Mouse (Mus musculus) kidney, embryonic 14.5 days (tissue): Measurements from ENCODE around the gene Gimap1. TPM values are rescaled to one million over a fixed set of nuclear protein-coding genes. Genes with fewer than 3 reads are reported as not detected.
A peak's percentile ranks its signal among the peaks of the same experiment; 100 is the strongest.

Source experiments
- ATAC-seq: fragments of 200-750 bp; cut with Nextera tagmentation; 2 replicates; pipeline ENCODE4 v1.8.0; 2017; ENCODE audit warnings: moderate number of reproducible peaks, mild to moderate bottlenecking, moderate TSS enrichment, moderate library complexity; ENCODE audit not compliant: low FRiP score, low TSS enrichment
- H3K27ac ChIP-seq: fragments of 300-500 bp; sonication (generic); 2 replicates; pipeline ENCODE4 v1.5.1; 2014; ENCODE audit warnings: low read depth, mild to moderate bottlenecking, low read length, moderate library complexity, mixed read lengths
- H3K27me3 ChIP-seq: fragments of 300-500 bp; sonication (generic); 2 replicates; pipeline ENCODE4 v1.6.1; 2014; ENCODE audit warnings: mild to moderate bottlenecking, low read length; ENCODE audit not compliant: control insufficient read depth, insufficient read depth
- H3K36me3 ChIP-seq: fragments of 300-500 bp; sonication (generic); 2 replicates; pipeline ENCODE4 v1.6.1; 2014; ENCODE audit warnings: low read length, mixed read lengths; ENCODE audit not compliant: control insufficient read depth, insufficient read depth
- H3K4me1 ChIP-seq: fragments of 300-500 bp; sonication (generic); 2 replicates; pipeline ENCODE4 v1.6.1; 2014; ENCODE audit warnings: low read length, mixed read lengths; ENCODE audit not compliant: control insufficient read depth, insufficient read depth
- H3K4me2 ChIP-seq: fragments of 300-500 bp; sonication (generic); replicated peaks from 2 replicates; pipeline ENCODE4 v1.6.1; 2014; ENCODE audit warnings: low read depth, mild to moderate bottlenecking, low read length
- H3K4me3 ChIP-seq: fragments of 300-500 bp; sonication (generic); 2 replicates; pipeline ENCODE4 v1.5.1; 2014; ENCODE audit warnings: mild to moderate bottlenecking, low read length
- H3K9ac ChIP-seq: fragments of 300-500 bp; sonication (generic); 2 replicates; pipeline ENCODE4 v1.6.1; 2014; ENCODE audit warnings: low read depth, mild to moderate bottlenecking, low read length, moderate library complexity
- H3K9me3 ChIP-seq: fragments of 300-500 bp; sonication (generic); 2 replicates; pipeline ENCODE4 v1.6.1; 2016; ENCODE audit warnings: low read length; ENCODE audit not compliant: control insufficient read depth
- WGBS: fragments of 180-500 bp; shearing (Covaris S2); extraction: QIAGEN DNeasy Blood & Tissue Kit; methylation state at CpG from one replicate; pipeline ENCODE4 v1.1.7; 2014; 5-methylcytosine and 5-hydroxymethylcytosine counted together
- polyA plus RNA-seq: library from polyadenylated mRNA; unstranded; fragments of >200 nt; fragmentation: Nextera tagmentation; extraction: Ambion mirVana; gene quantifications from 2 replicates; pipeline ENCODE4 v1.2.1, GENCODE M21; 2014

Gene Gimap1
- 21.1 and 27.9 TPM in 2 replicates for polyA plus RNA-seq

DNA sequence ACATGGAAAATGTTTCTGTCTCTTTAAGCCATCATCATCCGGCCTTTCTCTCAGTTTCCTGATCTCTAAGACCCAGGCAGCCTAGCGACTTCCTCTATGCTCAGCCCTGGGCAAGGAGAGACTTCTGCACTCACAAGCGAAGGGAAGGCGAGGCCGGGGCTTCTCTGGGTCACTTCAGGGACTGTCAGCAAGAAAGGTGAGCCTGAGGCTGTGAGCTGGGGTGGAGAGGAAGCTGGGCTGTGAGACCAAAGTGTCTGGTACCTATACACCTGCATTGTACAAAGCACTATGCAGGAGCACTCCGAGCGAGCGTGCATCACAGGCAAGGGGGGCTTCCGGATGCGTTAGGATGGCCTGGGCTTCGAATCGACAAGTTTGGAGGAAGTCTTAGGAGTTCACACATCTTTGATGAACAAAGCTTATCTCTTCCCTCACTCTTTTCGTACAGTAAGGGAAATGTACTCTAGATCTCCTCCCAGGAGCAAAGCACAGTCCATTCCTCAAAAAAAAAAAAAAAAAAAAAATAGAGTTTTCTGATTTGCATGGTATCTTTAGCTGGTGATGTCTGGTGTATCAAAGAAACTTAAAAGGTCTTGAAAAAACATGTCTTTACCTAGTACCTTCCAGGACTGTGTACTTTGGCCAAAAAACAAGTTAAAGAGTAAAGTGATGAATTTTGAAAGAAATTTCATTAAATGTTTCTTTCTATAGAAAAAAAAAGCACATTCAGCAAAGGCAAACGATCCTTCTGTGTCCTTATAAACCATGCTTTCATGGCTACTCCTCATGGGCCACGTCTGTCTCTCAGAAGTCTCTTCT is at the start of gene Gimap1:
Gene Gimap1 (plus strand): TSS at position 94 of the 819 bp plus-strand sequence.
- H3K4me2 ChIP-seq: peak within 1 kb of the TSS; percentile 19; the same call in 1 of the 2 replicates
- H3K27me3 ChIP-seq: peaks cover 14% of the 10 kb centered on the region
- peaks cover 5% of the 10 kb centered on the region; the same call in 1 of the 2 replicates for H3K4me1 ChIP-seq
- ATAC-seq: no peak
- no peaks in the 10 kb centered on the region for H3K9me3 ChIP-seq
- H3K4me3 ChIP-seq: peak within 1 kb of the TSS; percentile 17; the same call in 1 of the 2 replicates
- no peaks in the 10 kb centered on the region for H3K36me3 ChIP-seq
- peak within 1 kb of the TSS; percentile 34; the same call in 1 of the 2 replicates for H3K9ac ChIP-seq
- H3K27ac ChIP-seq: peak within 1 kb of the TSS; percentile 59; the same call in 1 of the 2 replicates
- 70% methylated on average over 15 of the region's 15 CpGs for WGBS

- H3K4me2 ChIP-seq: no peak overlapping the region
- ATAC-seq: no peak
- 75% methylated on average over 2 of the region's 2 CpGs for WGBS
Observed at GRCm38 (mm10) chr6:48689320-48689719, 49.5 kb upstream of the Gimap1 start.

GRCm38 (mm10) chr6:48692962-48693361 is 45.9 kb upstream of the Gimap1 start:
- ATAC-seq: no peak
- Histone ChIP-seq H3K4me3 (no peak overlapping the region), H3K4me2 (no peak overlapping the region), H3K9me3 (no peaks in the 10 kb centered on the region), H3K36me3 (no peaks in the 10 kb centered on the region), H3K27ac (no peak overlapping the region), H3K27me3 (no peaks in the 10 kb centered on the region), H3K9ac (no peak overlapping the region), H3K4me1 (no peaks in the 10 kb centered on the region)
- WGBS: 87% methylated on average over 6 of the region's 6 CpGs

More at GRCm38 (mm10) chr6:48689320-48689719, 49.5 kb upstream of the Gimap1 start:
- H3K27me3 ChIP-seq: no peaks in the 10 kb centered on the region
- H3K4me1 ChIP-seq: no peaks in the 10 kb centered on the region
- no peaks in the 10 kb centered on the region for H3K9me3 ChIP-seq
- H3K36me3 ChIP-seq: no peaks in the 10 kb centered on the region
- no peak overlapping the region for H3K4me3 ChIP-seq
- H3K9ac ChIP-seq: no peak overlapping the region
- H3K27ac ChIP-seq: no peak overlapping the region

GRCm38 (mm10) chr6:48696830-48697554 is 41.9 kb upstream of the Gimap1 start:
- WGBS: 77% methylated on average over 4 of the region's 4 CpGs
- no peak overlapping the region for H3K4me3 ChIP-seq
- no peaks in the 10 kb centered on the region for H3K36me3 ChIP-seq
- H3K9me3 ChIP-seq: no peaks in the 10 kb centered on the region
- no peaks in the 10 kb centered on the region for H3K27me3 ChIP-seq
- H3K27ac ChIP-seq: peak overlapping the region; percentile 31; the same call in 1 of the 2 replicates
- no peaks in the 10 kb centered on the region for H3K4me1 ChIP-seq
- ATAC-seq: no peak
- no peak overlapping the region for H3K4me2 ChIP-seq
- no peak overlapping the region for H3K9ac ChIP-seq

DNA sequence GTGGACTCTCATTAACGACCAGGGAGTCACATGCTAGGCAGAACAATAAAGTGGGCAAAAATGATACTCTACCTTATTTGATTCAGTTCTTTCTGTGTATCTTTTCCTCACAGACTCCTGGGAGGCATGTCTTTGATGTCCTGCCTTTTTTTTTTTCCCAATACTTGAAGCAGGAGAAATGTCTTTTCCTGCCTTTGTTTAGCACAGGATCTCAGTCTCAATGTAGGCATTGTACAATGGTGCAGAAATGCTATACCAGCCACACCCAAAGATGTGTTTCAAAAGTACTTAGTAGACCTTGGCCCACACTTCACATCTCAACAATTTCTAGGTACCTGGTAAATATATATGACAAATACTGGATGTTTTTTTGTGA is 41.3 kb upstream of the Gimap1 start:
- no peaks in the 10 kb centered on the region for H3K4me1 ChIP-seq
- peak overlapping the region; percentile 31; the same call in 1 of the 2 replicates for H3K27ac ChIP-seq
- H3K4me3 ChIP-seq: no peak overlapping the region
- H3K9me3 ChIP-seq: no peaks in the 10 kb centered on the region
- H3K27me3 ChIP-seq: no peaks in the 10 kb centered on the region
- no peak overlapping the region for H3K4me2 ChIP-seq
- H3K9ac ChIP-seq: no peak overlapping the region
- 71% methylated on average over 1 of the region's 1 CpGs for WGBS
- no peaks in the 10 kb centered on the region for H3K36me3 ChIP-seq
- ATAC-seq: no peak

DNA sequence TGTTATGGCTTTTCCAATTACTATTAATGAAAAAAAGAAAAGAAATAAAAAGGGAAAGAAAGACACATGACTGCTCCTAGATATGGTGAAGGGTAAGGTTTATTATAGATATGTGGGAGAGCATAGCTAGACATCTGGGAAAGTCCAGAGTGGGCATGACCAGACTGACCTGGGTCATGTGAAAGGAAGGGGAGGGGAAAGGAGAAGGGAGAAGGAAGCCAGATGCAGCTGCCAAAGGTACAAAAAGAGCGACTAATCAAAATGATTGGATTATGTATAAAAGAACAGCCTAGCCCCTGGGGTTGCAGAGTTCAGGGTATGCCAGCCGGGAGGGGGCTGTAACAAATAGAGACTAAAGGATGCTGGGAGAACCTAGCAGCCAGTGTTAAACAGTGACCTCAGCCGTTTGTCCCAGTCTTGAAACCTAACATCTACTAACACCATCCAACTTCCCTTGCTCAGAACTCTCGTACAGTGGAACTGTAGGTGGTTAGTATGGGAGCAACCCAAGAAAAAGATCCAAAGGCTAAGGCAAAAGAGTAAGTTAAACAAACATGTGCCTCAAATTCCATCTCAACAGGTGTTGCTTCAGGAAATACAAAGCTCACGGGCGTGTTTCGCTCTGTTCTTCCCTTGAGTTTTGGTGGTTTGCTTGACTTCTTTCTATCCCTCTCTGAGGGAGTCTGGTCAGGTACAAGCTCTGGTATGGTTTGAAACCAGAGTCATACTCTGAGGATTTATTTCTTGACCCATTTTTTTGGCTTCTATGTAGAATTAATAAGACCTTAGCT is 40.6 kb upstream of the Gimap1 start:
- no peak overlapping the region for H3K4me3 ChIP-seq
- H3K4me1 ChIP-seq: no peaks in the 10 kb centered on the region
- no peaks in the 10 kb centered on the region for H3K9me3 ChIP-seq
- WGBS: 83% methylated on average over 7 of the region's 7 CpGs
- H3K9ac ChIP-seq: no peak overlapping the region
- H3K4me2 ChIP-seq: no peak overlapping the region
- no peak overlapping the region for H3K27ac ChIP-seq
- H3K36me3 ChIP-seq: no peaks in the 10 kb centered on the region
- no peaks in the 10 kb centered on the region for H3K27me3 ChIP-seq
- ATAC-seq: no peak

GRCm38 (mm10) chr6:48698888-48699287 is 40.0 kb upstream of the Gimap1 start:
- Histone ChIP-seq H3K4me1 (no peaks in the 10 kb centered on the region), H3K9me3 (no peaks in the 10 kb centered on the region), H3K4me2 (no peak overlapping the region), H3K9ac (no peak overlapping the region), H3K27ac (peak overlapping the region; percentile 38; the same call in 1 of the 2 replicates), H3K4me3 (no peak overlapping the region), H3K36me3 (no peaks in the 10 kb centered on the region), H3K27me3 (no peaks in the 10 kb centered on the region)
- 81% methylated on average over 3 of the region's 3 CpGs for WGBS
- ATAC-seq: no peak

- H3K9ac ChIP-seq: no peak overlapping the region
- no peaks in the 10 kb centered on the region for H3K4me1 ChIP-seq
- no peak overlapping the region for H3K4me2 ChIP-seq
- H3K4me3 ChIP-seq: no peak overlapping the region
- 55% methylated on average over 5 of the region's 5 CpGs for WGBS
- no peaks in the 10 kb centered on the region for H3K27me3 ChIP-seq
- peak; percentile 57; the same call in 1 of the 2 replicates for ATAC-seq
- H3K9me3 ChIP-seq: no peaks in the 10 kb centered on the region
- H3K36me3 ChIP-seq: no peaks in the 10 kb centered on the region
- peak overlapping the region; percentile 38; the same call in 1 of the 2 replicates for H3K27ac ChIP-seq
Observed at GRCm38 (mm10) chr6:48700251-48701075, 38.4 kb upstream of the Gimap1 start.
